Mouse (Mus musculus) hindbrain, embryonic 12.5 days (tissue): ENCODE results near the gene Med28. TPM values are rescaled to one million over a fixed set of nuclear protein-coding genes. Genes with fewer than 3 reads are reported as not detected.
A peak's percentile ranks its signal among the peaks of the same experiment; 100 is the strongest.

ENCODE experiments used
- ATAC-seq: fragments of 200-750 bp; cut with Nextera tagmentation; 2 replicates; pipeline ENCODE4 v1.8.0; 2017; ENCODE audit warnings: moderate TSS enrichment; ENCODE audit not compliant: low FRiP score
- H3K27ac ChIP-seq: fragments of 300-500 bp; sonication (generic); 2 replicates; pipeline ENCODE4 v1.5.1; 2016; ENCODE audit warnings: mild to moderate bottlenecking
- H3K27me3 ChIP-seq: fragments of 300-500 bp; sonication (generic); 2 replicates; pipeline ENCODE4 v1.6.1; 2016; ENCODE audit warnings: mild to moderate bottlenecking
- H3K36me3 ChIP-seq: fragments of 300-500 bp; sonication (generic); 2 replicates; pipeline ENCODE4 v1.6.1; 2016; ENCODE audit warnings: mild to moderate bottlenecking
- H3K4me1 ChIP-seq: fragments of 300-500 bp; sonication (generic); 2 replicates; pipeline ENCODE4 v1.6.1; 2016
- H3K4me2 ChIP-seq: fragments of 300-500 bp; sonication (generic); replicated peaks from 2 replicates; pipeline ENCODE4 v1.6.1; 2016; ENCODE audit warnings: mild to moderate bottlenecking
- H3K4me3 ChIP-seq: fragments of 300-500 bp; sonication (generic); 2 replicates; pipeline ENCODE4 v1.5.1; 2016; ENCODE audit warnings: mild to moderate bottlenecking
- H3K9ac ChIP-seq: fragments of 300-500 bp; sonication (generic); 2 replicates; pipeline ENCODE4 v1.6.1; 2016; ENCODE audit warnings: mild to moderate bottlenecking, moderate library complexity
- H3K9me3 ChIP-seq: fragments of 300-500 bp; sonication (generic); replicated peaks from 2 replicates; pipeline ENCODE4 v1.6.1; 2016; ENCODE audit warnings: mild to moderate bottlenecking
- WGBS: fragments of 180-500 bp; shearing (Covaris S2); methylation state at CpG from one replicate; pipeline ENCODE4 v1.1.7; 2016; 5-methylcytosine and 5-hydroxymethylcytosine counted together
- polyA plus RNA-seq: library from polyadenylated mRNA; unstranded; fragments of >200 nt; fragmentation: Nextera tagmentation; extraction: Ambion mirVana; gene quantifications from 2 replicates; pipeline ENCODE4 v1.2.1, GENCODE M21; 2016

Med28 gene
- polyA plus RNA-seq: 255 TPM in 2 replicates

GRCm38 (mm10) chr5:45519960-45520808 lies at the start of gene Med28:
TSS of gene Med28 (plus strand) at chr5:45520229.
- ATAC-seq: peak; percentile 97

GRCm38 (mm10) chr5:45472880-45473450 lies 47.1 kb upstream of the Med28 start:
- Histone ChIP-seq H3K27ac (no peak overlapping the region), H3K9ac (no peak overlapping the region)
- WGBS: 56% methylated on average over 7 of the region's 7 CpGs

More at GRCm38 (mm10) chr5:45519960-45520808, at the start of gene Med28:
- Histone ChIP-seq H3K4me3 (peak within 1 kb of the TSS; percentile 60), H3K27ac (peak within 1 kb of the TSS; percentile 64), H3K27me3 (no peaks in the 10 kb centered on the region), H3K36me3 (peaks cover 16% of the 10 kb centered on the region), H3K9me3 (no peaks in the 10 kb centered on the region), H3K4me1 (peaks cover 15% of the 10 kb centered on the region), H3K4me2 (peak within 1 kb of the TSS; percentile 94), H3K9ac (peak within 1 kb of the TSS; percentile 79)
- 2% methylated on average over 56 of the region's 56 CpGs for WGBS

GRCm38 (mm10) chr5:45473521-45473920 lies 46.5 kb upstream of the Med28 start:
- Histone ChIP-seq H3K27ac (no peak overlapping the region), H3K27me3 (no peaks in the 10 kb centered on the region), H3K4me3 (no peak overlapping the region), H3K4me2 (no peak overlapping the region), H3K9ac (no peak overlapping the region), H3K36me3 (no peaks in the 10 kb centered on the region), H3K9me3 (no peaks in the 10 kb centered on the region), H3K4me1 (no peaks in the 10 kb centered on the region)
- ATAC-seq: no peak
- WGBS: 98% methylated on average over 1 of the region's 1 CpGs

More at GRCm38 (mm10) chr5:45472880-45473450, 47.1 kb upstream of the Med28 start:
- H3K4me2 ChIP-seq: no peak overlapping the region
- H3K36me3 ChIP-seq: no peaks in the 10 kb centered on the region
- no peak for ATAC-seq
- no peaks in the 10 kb centered on the region for H3K4me1 ChIP-seq
- no peak overlapping the region for H3K4me3 ChIP-seq
- no peaks in the 10 kb centered on the region for H3K9me3 ChIP-seq
- no peaks in the 10 kb centered on the region for H3K27me3 ChIP-seq

- Histone ChIP-seq H3K4me3 (no peak overlapping the region), H3K4me2 (no peak overlapping the region), H3K27ac (no peak overlapping the region), H3K27me3 (no peaks in the 10 kb centered on the region), H3K9ac (no peak overlapping the region), H3K4me1 (no peaks in the 10 kb centered on the region), H3K9me3 (no peaks in the 10 kb centered on the region), H3K36me3 (no peaks in the 10 kb centered on the region)
- no peak for ATAC-seq
- WGBS: 36% methylated on average over 6 of the region's 6 CpGs
Measured at GRCm38 (mm10) chr5:45474215-45474614, 45.8 kb upstream of the Med28 start.

GRCm38 (mm10) chr5:45474758-45475157 lies 45.3 kb upstream of the Med28 start:
- Histone ChIP-seq H3K27me3 (no peaks in the 10 kb centered on the region), H3K4me3 (no peak overlapping the region), H3K36me3 (no peaks in the 10 kb centered on the region), H3K4me1 (no peaks in the 10 kb centered on the region), H3K9me3 (no peaks in the 10 kb centered on the region), H3K27ac (no peak overlapping the region), H3K9ac (no peak overlapping the region), H3K4me2 (no peak overlapping the region)
- WGBS: 82% methylated on average over 3 of the region's 4 CpGs
- no peak for ATAC-seq

- WGBS: 90% methylated on average over 5 of the region's 5 CpGs
- H3K4me1 ChIP-seq: no peaks in the 10 kb centered on the region
- no peak overlapping the region for H3K27ac ChIP-seq
Measured at GRCm38 (mm10) chr5:45475771-45476170, 44.3 kb upstream of the Med28 start.

GRCm38 (mm10) chr5:45476288-45476687 lies 43.7 kb upstream of the Med28 start:
- Histone ChIP-seq H3K9ac (no peak overlapping the region), H3K9me3 (no peaks in the 10 kb centered on the region), H3K4me1 (no peaks in the 10 kb centered on the region), H3K4me2 (no peak overlapping the region), H3K27me3 (no peaks in the 10 kb centered on the region), H3K27ac (no peak overlapping the region), H3K4me3 (no peak overlapping the region), H3K36me3 (no peaks in the 10 kb centered on the region)
- WGBS: 36% methylated on average over 6 of the region's 6 CpGs
- 0 out of 2 replicates have a peak, but pooled peaks have one; percentile 29 for ATAC-seq

More at GRCm38 (mm10) chr5:45475771-45476170, 44.3 kb upstream of the Med28 start:
- H3K27me3 ChIP-seq: no peaks in the 10 kb centered on the region
- H3K9me3 ChIP-seq: no peaks in the 10 kb centered on the region
- ATAC-seq: no peak
- H3K4me2 ChIP-seq: no peak overlapping the region
- H3K4me3 ChIP-seq: no peak overlapping the region
- no peak overlapping the region for H3K9ac ChIP-seq
- no peaks in the 10 kb centered on the region for H3K36me3 ChIP-seq

GRCm38 (mm10) chr5:45477601-45478000 lies 42.4 kb upstream of the Med28 start:
- ATAC-seq: no peak
- Histone ChIP-seq H3K36me3 (no peaks in the 10 kb centered on the region), H3K4me2 (no peak overlapping the region), H3K9ac (no peak overlapping the region), H3K9me3 (no peaks in the 10 kb centered on the region), H3K27ac (no peak overlapping the region), H3K4me1 (no peaks in the 10 kb centered on the region), H3K27me3 (no peaks in the 10 kb centered on the region), H3K4me3 (no peak overlapping the region)
- 86% methylated on average over 7 of the region's 7 CpGs for WGBS

- Histone ChIP-seq H3K27me3 (no peaks in the 10 kb centered on the region), H3K27ac (no peak overlapping the region), H3K36me3 (no peaks in the 10 kb centered on the region), H3K4me1 (no peaks in the 10 kb centered on the region), H3K4me2 (no peak overlapping the region), H3K4me3 (no peak overlapping the region), H3K9me3 (no peaks in the 10 kb centered on the region), H3K9ac (no peak overlapping the region)
- no peak for ATAC-seq
- 91% methylated on average over 1 of the region's 1 CpGs for WGBS
Measured at GRCm38 (mm10) chr5:45480066-45480465, 40.0 kb upstream of the Med28 start.

- H3K4me1 ChIP-seq: no peaks in the 10 kb centered on the region
- H3K27me3 ChIP-seq: no peaks in the 10 kb centered on the region
- ATAC-seq: no peak
- no peaks in the 10 kb centered on the region for H3K36me3 ChIP-seq
- H3K9me3 ChIP-seq: no peaks in the 10 kb centered on the region
- no peak overlapping the region for H3K4me3 ChIP-seq
- 80% methylated on average over 2 of the region's 2 CpGs for WGBS
- no peak overlapping the region for H3K27ac ChIP-seq
- H3K9ac ChIP-seq: no peak overlapping the region
- H3K4me2 ChIP-seq: no peak overlapping the region
Measured at GRCm38 (mm10) chr5:45481125-45481524, 38.9 kb upstream of the Med28 start.

GRCm38 (mm10) chr5:45482607-45483006 lies 37.4 kb upstream of the Med28 start:
- H3K27me3 ChIP-seq: no peaks in the 10 kb centered on the region
- no peaks in the 10 kb centered on the region for H3K4me1 ChIP-seq
- whole genome bisulfite sequencing: 82% methylated on average over 3 of the region's 3 CpGs
- no peaks in the 10 kb centered on the region for H3K36me3 ChIP-seq
- H3K27ac ChIP-seq: no peak overlapping the region
- ATAC-seq: no peak
- no peaks in the 10 kb centered on the region for H3K9me3 ChIP-seq
- no peak overlapping the region for H3K9ac ChIP-seq
- no peak overlapping the region for H3K4me2 ChIP-seq
- no peak overlapping the region for H3K4me3 ChIP-seq

- no peak overlapping the region for H3K9ac ChIP-seq
- H3K4me2 ChIP-seq: no peak overlapping the region
- no peaks in the 10 kb centered on the region for H3K9me3 ChIP-seq
- H3K36me3 ChIP-seq: no peaks in the 10 kb centered on the region
- H3K27me3 ChIP-seq: no peaks in the 10 kb centered on the region
- no peak overlapping the region for H3K4me3 ChIP-seq
- no peaks in the 10 kb centered on the region for H3K4me1 ChIP-seq
- no peak overlapping the region for H3K27ac ChIP-seq
- 82% methylated on average over 1 of the region's 1 CpGs for WGBS
- no peak for ATAC-seq
Measured at GRCm38 (mm10) chr5:45483654-45484053, 36.4 kb upstream of the Med28 start.
